Mouse (Mus musculus) heart, postnatal 0 days (tissue): ENCODE data around the gene Gm20708.

ENCODE experiments used
- CTCF ChIP-seq: IDR thresholded peaks from 2 replicates; pipeline ENCODE4 v1.5.1; 2016; ENCODE audit warnings: antibody characterized with exemption, control low read depth, low read depth
- EP300 ChIP-seq: IDR thresholded peaks from 2 replicates; pipeline ENCODE4 v1.6.1; 2016; ENCODE audit warnings: antibody characterized with exemption, low read depth

DNA sequence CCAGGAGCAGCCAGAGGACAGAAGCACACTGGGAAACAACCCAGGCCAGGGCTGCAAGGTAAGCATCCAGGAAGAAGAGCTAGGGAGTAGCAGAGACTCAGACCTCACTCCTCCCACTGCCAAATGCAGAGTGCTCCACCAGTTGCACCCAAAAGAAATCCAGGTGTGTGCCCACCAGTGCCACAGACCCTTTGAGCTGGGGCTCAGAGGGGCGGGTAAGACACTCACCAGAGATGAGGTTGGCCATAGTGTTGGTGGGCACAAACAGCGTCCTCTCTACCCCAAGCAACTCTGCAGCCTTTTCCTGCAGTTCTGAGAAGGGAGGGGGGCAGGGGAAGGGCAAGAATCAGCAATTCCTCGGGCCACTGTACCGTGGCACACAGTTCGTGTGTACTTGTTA, 61.9 kb downstream of the Gm20708 start:
- TF ChIP-seq CTCF (no peak), EP300 (no peak)
